Mouse (Mus musculus) bone marrow macrophage, adult 2 months (primary cell): ENCODE data around the gene Slc5a3. TPM values are rescaled to one million over a fixed set of nuclear protein-coding genes. Genes with fewer than 3 reads are reported as not detected.

Source experiments
- H3K27ac ChIP-seq: 2 replicates; pipeline ENCODE4 v1.5.1; 2012; ENCODE audit warnings: low read depth, low read length; ENCODE audit not compliant: insufficient read depth
- H3K4me1 ChIP-seq: 2 replicates; pipeline ENCODE4 v1.6.1; 2012; ENCODE audit warnings: low read length; ENCODE audit not compliant: control insufficient read depth, insufficient read depth
- H3K4me3 ChIP-seq: 2 replicates; pipeline ENCODE4 v1.5.1; 2012; ENCODE audit warnings: mild to moderate bottlenecking, low read length, moderate library complexity; ENCODE audit not compliant: insufficient read depth
- CTCF ChIP-seq: IDR thresholded peaks from 2 replicates; pipeline ENCODE4 v1.5.1; 2012; ENCODE audit warnings: low read depth, mild to moderate bottlenecking, low read length, moderate library complexity
- POLR2A ChIP-seq: IDR thresholded peaks from 2 replicates; pipeline ENCODE4 v1.6.1; 2012; ENCODE audit warnings: mild to moderate bottlenecking, low read depth, low read length, borderline replicate concordance
- polyA plus RNA-seq: library from polyadenylated mRNA; stranded (reverse); fragments of >200 nt; gene quantifications from 2 replicates; pipeline ENCODE4 v1.2.4, GENCODE M21; 2012; ENCODE audit not compliant: missing spikeins, insufficient read depth, insufficient read length

The Slc5a3 gene
- polyA plus RNA-seq, 1 experiment = 7.2 TPM

DNA sequence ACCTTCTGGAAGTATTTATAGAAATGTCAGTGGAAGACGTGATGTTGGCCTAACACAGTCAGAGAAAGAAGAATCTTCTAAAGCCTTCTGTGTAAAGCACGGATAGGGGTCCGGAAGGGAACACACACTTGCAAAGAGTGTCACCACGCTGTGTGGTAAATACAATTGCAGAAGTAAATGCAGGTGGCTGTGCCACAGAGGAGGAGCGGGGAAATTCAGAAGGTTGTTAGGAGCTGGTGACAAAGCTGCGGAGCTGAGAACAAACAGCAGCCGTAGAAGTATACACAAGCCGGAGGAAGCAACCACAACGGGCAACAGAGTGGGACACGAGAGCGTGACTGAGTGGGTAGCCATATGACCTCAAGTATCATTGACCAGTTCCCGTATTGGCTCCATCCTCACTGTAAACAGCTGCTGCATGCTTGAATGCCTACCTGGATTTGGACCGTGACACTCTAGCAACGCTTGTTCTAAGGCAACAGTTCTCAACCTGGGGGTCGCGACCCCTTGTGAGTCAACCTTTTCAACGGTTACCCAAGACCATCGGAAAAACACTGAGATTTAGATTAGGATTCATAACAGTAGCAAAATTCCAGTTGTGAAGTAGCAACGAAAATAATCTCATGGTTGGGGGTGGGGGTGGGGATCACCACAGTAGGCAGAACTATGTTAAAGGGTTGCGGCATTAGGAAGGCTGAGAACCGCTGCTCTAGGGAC lies 20.1 kb upstream of the Slc5a3 start:
- H3K27ac ChIP-seq = peak overlapping the region; percentile 37
- H3K4me3 ChIP-seq = 0 out of 2 replicates have a peak overlapping the region, but pooled peaks have one; percentile 0

DNA sequence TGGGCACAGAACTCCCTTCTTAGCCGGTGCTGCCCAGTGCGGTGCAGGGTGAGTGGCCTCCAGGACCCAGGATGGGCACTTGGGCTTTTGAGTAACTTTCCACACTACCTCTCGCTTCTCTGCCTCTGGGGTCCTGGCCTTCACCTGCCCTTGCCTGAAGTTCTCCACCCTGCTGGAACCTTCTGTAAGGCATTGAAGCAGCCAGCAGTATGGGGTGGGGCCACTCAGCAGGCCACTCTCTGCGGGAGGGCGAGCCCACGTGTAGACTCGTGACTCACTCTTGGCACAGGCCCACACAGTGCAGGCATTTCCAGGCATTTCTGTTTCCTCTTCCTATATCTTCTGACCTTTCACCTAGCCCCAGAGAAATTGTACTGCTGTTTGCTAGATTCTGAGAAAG lies 18.7 kb upstream of the Slc5a3 start:
- Histone ChIP-seq H3K4me3 (peak overlapping the region; percentile 36), H3K27ac (peak overlapping the region; percentile 77), H3K4me1 (peaks cover 24% of the 10 kb centered on the region)
- TF ChIP-seq POLR2A = no peak
- no peak for TF ChIP-seq CTCF

More for the DNA sequence above, 20.1 kb upstream of the Slc5a3 start:
- peaks cover 26% of the 10 kb centered on the region for H3K4me1 ChIP-seq
- no peak for TF ChIP-seq POLR2A
- TF ChIP-seq CTCF = no peak

DNA sequence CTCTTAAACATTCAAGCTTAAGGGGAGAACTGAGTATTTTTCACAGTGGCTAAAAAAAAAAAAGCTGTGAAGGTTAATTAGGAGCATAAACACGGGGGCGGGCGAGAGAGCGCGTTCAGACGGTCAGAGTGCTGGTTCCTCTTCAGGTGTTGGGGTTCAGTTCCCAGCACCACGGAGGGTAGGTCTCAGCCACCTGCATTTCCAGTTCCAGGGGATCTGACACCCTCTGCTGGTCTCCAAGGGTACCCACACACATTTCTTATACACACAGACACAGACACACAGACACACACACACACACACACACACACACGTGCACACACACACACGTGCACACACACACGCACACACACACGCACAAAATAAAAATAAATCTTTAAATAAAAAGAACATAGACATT lies 18.2 kb upstream of the Slc5a3 start:
- H3K27ac ChIP-seq = peak overlapping the region; percentile 73
- TF ChIP-seq CTCF = no peak
- TF ChIP-seq POLR2A = no peak
- H3K4me1 ChIP-seq = peaks cover 24% of the 10 kb centered on the region
- H3K4me3 ChIP-seq = no peak overlapping the region

DNA sequence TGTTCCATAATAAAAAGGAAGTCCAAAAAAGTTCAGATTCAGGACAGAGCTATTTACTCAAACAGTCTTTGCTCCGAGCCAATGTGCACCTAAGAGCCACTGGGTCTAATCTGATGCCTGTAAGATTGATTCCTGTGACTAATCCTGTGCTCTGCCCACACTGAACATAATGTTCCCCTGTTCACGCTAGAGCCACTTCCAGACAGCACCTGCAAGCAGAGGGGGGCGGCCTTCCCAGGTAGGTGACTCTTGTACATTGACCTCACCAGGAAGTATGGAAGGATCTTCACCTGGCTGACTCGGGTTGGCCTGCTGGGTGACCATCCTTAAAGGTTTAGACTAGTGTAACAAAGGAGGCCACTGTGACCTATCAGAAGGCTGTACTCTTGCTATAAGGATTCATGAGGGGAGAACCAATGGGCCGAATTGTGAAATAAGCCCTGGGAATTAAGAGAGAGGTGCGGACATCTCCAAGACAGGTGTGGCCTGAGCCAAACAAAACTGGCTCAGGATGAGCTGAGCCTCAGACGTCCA lies 6.3 kb upstream of the Slc5a3 start:
- Histone ChIP-seq H3K4me3 (no peak overlapping the region), H3K4me1 (no peaks in the 10 kb centered on the region)
- TF ChIP-seq POLR2A (no peak), CTCF (no peak)

DNA sequence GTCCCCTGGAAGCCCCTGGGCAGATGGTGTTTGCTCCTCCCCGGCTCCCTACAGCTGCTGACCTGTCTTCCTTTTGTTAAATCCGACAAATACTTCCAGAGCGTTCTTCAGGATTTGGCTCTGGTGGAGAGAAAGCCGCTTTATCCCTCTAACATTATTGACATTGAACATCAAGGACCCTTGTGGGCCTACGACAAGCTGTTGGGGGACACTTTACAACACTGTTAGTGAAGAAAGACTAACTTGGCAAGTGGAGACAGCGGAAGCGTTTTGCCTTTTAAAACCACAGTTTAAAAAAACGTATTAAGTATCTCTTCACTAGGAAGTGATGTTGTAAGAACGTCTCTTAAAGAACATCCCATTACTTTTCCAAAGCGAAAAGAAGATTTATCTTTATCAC lies 5.6 kb upstream of the Slc5a3 start:
- Histone ChIP-seq H3K4me3 (no peak overlapping the region), H3K4me1 (peaks cover 5% of the 10 kb centered on the region; the same call in 1 of the 2 replicates), H3K27ac (no peak overlapping the region)
- TF ChIP-seq CTCF (no peak), POLR2A (no peak)

More for the DNA sequence above, 6.3 kb upstream of the Slc5a3 start:
- H3K27ac ChIP-seq = no peak overlapping the region

DNA sequence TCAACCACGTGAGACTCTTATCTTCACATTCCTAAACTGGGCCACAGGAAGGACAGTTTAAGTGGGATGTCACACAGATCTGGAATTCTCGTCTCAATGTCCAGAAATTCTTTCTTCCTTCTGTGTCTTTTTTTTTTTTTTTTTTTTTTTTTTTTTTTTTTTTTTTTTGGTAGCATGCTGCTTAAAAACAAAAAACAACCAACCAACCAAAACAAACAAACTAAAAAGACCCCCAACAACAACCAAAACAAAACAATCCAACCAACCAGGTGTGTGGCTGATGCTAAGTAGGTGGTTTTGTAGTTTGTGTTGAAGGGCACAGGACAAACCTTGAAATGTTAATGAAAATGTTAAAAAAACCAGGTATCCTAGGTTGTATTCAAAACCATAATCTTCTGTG lies 1.4 kb upstream of the Slc5a3 start:
- Histone ChIP-seq H3K4me3 (no peak overlapping the region), H3K4me1 (peaks cover 14% of the 10 kb centered on the region), H3K27ac (no peak overlapping the region)
- TF ChIP-seq CTCF (no peak), POLR2A (no peak)

DNA sequence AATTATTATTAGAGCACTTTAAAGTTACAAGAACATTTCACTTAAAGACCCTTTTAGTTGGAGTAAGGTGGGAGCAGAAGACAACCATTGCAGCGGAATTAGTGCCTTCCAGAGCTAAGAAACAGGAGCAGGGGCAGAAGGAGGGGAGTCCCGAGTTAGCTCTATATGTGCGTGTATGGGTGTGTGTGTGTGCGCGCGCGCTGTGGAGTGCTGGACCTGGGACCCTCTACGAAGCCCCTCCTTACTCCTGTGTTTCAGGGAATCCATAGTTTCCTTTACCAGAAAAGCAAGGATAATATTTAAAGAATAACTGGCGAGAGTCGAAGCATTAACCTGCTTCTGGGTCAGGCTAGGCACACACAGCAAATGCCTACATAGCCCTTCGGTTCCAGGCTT lies 668 bp upstream of the Slc5a3 start:
- TF ChIP-seq CTCF (no peak), POLR2A (no peak)
- Histone ChIP-seq H3K4me1 (peaks cover 14% of the 10 kb centered on the region), H3K4me3 (peak overlapping the region; percentile 97), H3K27ac (0 out of 2 replicates have a peak overlapping the region, but pooled peaks have one; percentile 14)

DNA sequence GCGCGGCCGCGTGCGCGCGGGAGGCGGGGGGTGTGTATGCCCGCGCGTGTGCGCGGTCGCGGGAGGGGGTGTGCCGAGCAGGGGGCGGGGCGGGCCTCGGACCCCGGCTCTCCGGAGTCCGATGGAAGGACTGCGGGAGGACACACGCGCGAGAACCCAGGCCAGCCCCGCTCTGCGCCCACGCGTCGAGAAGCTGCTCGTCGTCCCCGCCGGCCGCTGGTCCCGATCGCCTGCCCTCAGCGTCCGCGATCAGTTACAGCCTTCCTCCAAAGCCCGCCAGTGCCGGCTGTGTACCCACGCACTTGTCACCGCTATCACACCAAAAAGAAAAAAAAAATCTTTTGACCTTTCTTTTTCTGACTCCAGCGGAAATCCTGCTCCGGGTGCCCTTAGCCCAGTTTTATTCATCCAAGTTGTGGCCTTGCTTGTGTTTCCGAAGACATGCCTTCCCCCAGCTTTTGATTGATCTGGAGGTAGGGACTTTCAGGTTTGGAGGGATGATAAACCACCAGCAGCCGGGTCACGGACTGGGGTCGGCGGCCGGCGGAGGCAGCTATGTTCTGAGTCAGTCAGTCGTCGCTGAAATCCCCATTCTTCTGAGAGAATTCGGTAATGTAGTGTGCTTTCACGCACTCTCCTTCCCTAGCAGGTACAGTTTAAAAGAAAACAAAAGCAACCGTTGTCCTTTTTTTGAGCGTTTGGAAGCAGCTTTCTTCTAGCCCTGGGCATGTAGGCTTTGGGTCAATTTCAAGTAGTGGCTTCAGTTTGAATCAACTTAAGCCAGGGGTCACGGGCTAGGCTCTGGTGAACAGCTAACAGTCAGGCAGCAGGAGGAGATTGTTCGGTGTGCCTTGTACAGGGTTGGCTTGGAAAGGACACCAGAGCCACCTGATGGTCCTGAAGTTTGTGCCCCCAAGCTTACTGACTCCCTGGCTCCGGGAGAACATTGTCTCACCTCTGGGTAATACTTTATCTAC lies 810 bp downstream of the Slc5a3 start:
- TF ChIP-seq POLR2A (no peak), CTCF (no peak)
- H3K4me1 ChIP-seq = peaks cover 19% of the 10 kb centered on the region
- H3K27ac ChIP-seq = no peak overlapping the region
- peak overlapping the region; percentile 97 for H3K4me3 ChIP-seq

DNA sequence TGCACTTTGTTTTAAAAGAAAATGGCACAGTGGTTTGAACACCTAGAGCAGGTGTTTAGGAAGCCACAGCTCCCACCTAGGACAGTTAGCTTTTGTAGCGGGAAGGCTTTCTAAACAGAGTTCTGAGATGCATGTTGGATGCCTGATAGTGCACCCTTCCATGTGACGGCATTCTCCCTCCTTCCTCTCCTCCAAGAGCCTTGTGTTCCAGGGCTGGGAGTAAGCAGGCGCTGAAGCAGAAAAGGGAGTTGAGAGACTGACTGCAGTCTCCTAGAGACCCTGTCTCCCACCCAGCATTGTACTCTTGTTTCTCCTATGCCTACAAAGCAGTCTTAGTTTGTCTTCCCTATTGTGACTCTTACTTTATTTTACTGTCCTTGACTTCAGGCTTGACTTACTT lies 2.1 kb downstream of the Slc5a3 start:
- no peak for TF ChIP-seq POLR2A
- no peak for TF ChIP-seq CTCF
- Histone ChIP-seq H3K4me1 (peaks cover 22% of the 10 kb centered on the region), H3K27ac (no peak overlapping the region), H3K4me3 (no peak overlapping the region)
